Mouse (Mus musculus): ENCODE results near the gene Homer2. TPM values are rescaled to one million over a fixed set of nuclear protein-coding genes. Genes with fewer than 3 reads are reported as not detected.
A peak's percentile ranks its signal among the peaks of the same experiment; 100 is the strongest.

Gene Homer2
- polyA plus RNA-seq, 1 experiment from 2014 or later = 43.6 TPM

- no peaks in the 10 kb centered on the region for H3K9me3 ChIP-seq (ENCODE audit: control insufficient read depth, low read length)
- no peak overlapping the region for H3K4me3 ChIP-seq (ENCODE audit: low read length)
- H3K36me3 ChIP-seq (ENCODE audit: control insufficient read depth, insufficient read depth, low read length) = no peaks in the 10 kb centered on the region
- no peak overlapping the region for H3K27ac ChIP-seq (ENCODE audit: low read length)
- H3K4me1 ChIP-seq (ENCODE audit: control insufficient read depth, insufficient read depth, low read length) = no peaks in the 10 kb centered on the region
- 68% methylated on average over 7 of the region's 7 CpGs for WGBS
- H3K4me2 ChIP-seq (ENCODE audit: low read depth, low read length) = no peak overlapping the region
- H3K27me3 ChIP-seq (replicated peaks; ENCODE audit: control insufficient read depth, insufficient read depth, low read length) = no peaks in the 10 kb centered on the region
- ATAC-seq = no peak
- no peak overlapping the region for H3K9ac ChIP-seq (ENCODE audit: low read depth, low read length)
Observed at GRCm38 (mm10) chr7:81644551-81645235, 62.6 kb downstream of the Homer2 start.

DNA sequence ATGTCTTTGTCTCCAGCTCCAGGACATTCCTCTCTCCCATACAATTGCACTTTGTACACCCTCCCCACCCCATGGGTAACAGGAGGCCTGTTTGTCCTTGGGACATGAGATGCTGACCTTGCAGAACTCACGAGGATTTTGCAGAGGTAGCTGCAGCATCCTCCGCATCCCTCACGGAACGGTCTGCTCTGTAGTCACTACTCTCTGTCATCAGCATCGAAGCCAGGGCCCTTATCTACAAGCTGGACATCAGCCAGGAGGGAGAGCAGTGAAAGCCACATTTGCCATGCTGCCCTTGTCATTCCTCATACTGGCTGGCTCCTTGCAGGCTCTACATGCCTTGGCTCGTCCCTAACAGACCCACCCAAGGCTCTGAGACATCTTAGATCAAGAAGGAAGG is 66.2 kb downstream of the Homer2 start:
- ATAC-seq = no peak
- H3K4me3 ChIP-seq (ENCODE audit: low read length) = no peak overlapping the region

DNA sequence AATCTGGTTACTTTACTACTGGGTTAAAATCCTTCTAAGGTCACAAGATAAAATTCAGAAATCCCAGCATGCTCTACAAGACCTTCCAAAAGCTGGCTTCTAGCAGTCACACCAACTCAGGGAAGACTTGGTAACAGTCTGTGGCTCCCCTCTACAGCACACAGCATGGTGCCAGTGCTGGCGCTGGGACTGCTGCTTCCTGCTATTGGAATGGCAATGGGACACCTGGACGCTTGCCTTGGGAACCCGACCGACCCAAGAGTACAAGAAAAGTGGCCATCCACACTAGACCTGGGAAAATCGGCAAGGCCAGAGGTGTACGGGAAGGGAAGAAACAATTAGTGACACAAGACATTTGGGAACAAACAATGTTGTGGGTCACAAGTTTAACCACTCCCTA is 74.7 kb downstream of the Homer2 start:
- Histone ChIP-seq H3K9me3 (ENCODE audit: control insufficient read depth, low read length) (no peaks in the 10 kb centered on the region), H3K36me3 (ENCODE audit: control insufficient read depth, insufficient read depth, low read length) (no peaks in the 10 kb centered on the region), H3K4me3 (ENCODE audit: low read length) (no peak overlapping the region), H3K4me2 (ENCODE audit: low read depth, low read length) (no peak overlapping the region), H3K27ac (ENCODE audit: low read length) (no peak overlapping the region), H3K9ac (ENCODE audit: low read depth, low read length) (no peak overlapping the region), H3K4me1 (ENCODE audit: control insufficient read depth, insufficient read depth, low read length) (no peaks in the 10 kb centered on the region), H3K27me3 (replicated peaks; ENCODE audit: control insufficient read depth, insufficient read depth, low read length) (no peaks in the 10 kb centered on the region)
- ATAC-seq = no peak
- WGBS = 85% methylated on average over 6 of the region's 6 CpGs

More for the DNA sequence above, 66.2 kb downstream of the Homer2 start:
- Histone ChIP-seq H3K27ac (ENCODE audit: low read length) (no peak overlapping the region), H3K27me3 (replicated peaks; ENCODE audit: control insufficient read depth, insufficient read depth, low read length) (no peaks in the 10 kb centered on the region), H3K4me2 (ENCODE audit: low read depth, low read length) (no peak overlapping the region), H3K4me1 (ENCODE audit: control insufficient read depth, insufficient read depth, low read length) (no peaks in the 10 kb centered on the region), H3K9me3 (ENCODE audit: control insufficient read depth, low read length) (no peaks in the 10 kb centered on the region), H3K9ac (ENCODE audit: low read depth, low read length) (no peak overlapping the region), H3K36me3 (ENCODE audit: control insufficient read depth, insufficient read depth, low read length) (no peaks in the 10 kb centered on the region)
- WGBS = 75% methylated on average over 6 of the region's 6 CpGs

GRCm38 (mm10) chr7:81631261-81631660 is 76.1 kb downstream of the Homer2 start:
- ATAC-seq = no peak
- H3K4me3 ChIP-seq (ENCODE audit: low read length) = no peak overlapping the region
- no peak overlapping the region for H3K4me2 ChIP-seq (ENCODE audit: low read depth, low read length)
- no peaks in the 10 kb centered on the region for H3K27me3 ChIP-seq (replicated peaks; ENCODE audit: control insufficient read depth, insufficient read depth, low read length)
- H3K9me3 ChIP-seq (ENCODE audit: control insufficient read depth, low read length) = no peaks in the 10 kb centered on the region
- no peak overlapping the region for H3K27ac ChIP-seq (ENCODE audit: low read length)
- H3K4me1 ChIP-seq (ENCODE audit: control insufficient read depth, insufficient read depth, low read length) = no peaks in the 10 kb centered on the region
- WGBS = 90% methylated on average over 8 of the region's 8 CpGs
- H3K36me3 ChIP-seq (ENCODE audit: control insufficient read depth, insufficient read depth, low read length) = no peaks in the 10 kb centered on the region
- no peak overlapping the region for H3K9ac ChIP-seq (ENCODE audit: low read depth, low read length)

GRCm38 (mm10) chr7:81626460-81626859 is 80.9 kb downstream of the Homer2 start:
- 88% methylated on average over 2 of the region's 2 CpGs for WGBS
- H3K27me3 ChIP-seq (replicated peaks; ENCODE audit: control insufficient read depth, insufficient read depth, low read length) = no peaks in the 10 kb centered on the region
- H3K4me3 ChIP-seq (ENCODE audit: low read length) = no peak overlapping the region
- no peak overlapping the region for H3K9ac ChIP-seq (ENCODE audit: low read depth, low read length)
- H3K27ac ChIP-seq (ENCODE audit: low read length) = no peak overlapping the region
- ATAC-seq = no peak
- no peaks in the 10 kb centered on the region for H3K9me3 ChIP-seq (ENCODE audit: control insufficient read depth, low read length)
- H3K36me3 ChIP-seq (ENCODE audit: control insufficient read depth, insufficient read depth, low read length) = no peaks in the 10 kb centered on the region
- H3K4me1 ChIP-seq (ENCODE audit: control insufficient read depth, insufficient read depth, low read length) = no peaks in the 10 kb centered on the region
- H3K4me2 ChIP-seq (ENCODE audit: low read depth, low read length) = no peak overlapping the region

GRCm38 (mm10) chr7:81623767-81624166 is 83.6 kb downstream of the Homer2 start:
- ATAC-seq = peak; percentile 74
- no peak overlapping the region for H3K27ac ChIP-seq (ENCODE audit: low read length)
- H3K4me2 ChIP-seq (ENCODE audit: low read depth, low read length) = no peak overlapping the region
- H3K4me3 ChIP-seq (ENCODE audit: low read length) = no peak overlapping the region
- WGBS = 73% methylated on average over 6 of the region's 6 CpGs
- no peaks in the 10 kb centered on the region for H3K4me1 ChIP-seq (ENCODE audit: control insufficient read depth, insufficient read depth, low read length)
- H3K27me3 ChIP-seq (replicated peaks; ENCODE audit: control insufficient read depth, insufficient read depth, low read length) = no peaks in the 10 kb centered on the region
- H3K9ac ChIP-seq (ENCODE audit: low read depth, low read length) = no peak overlapping the region
- H3K36me3 ChIP-seq (ENCODE audit: control insufficient read depth, insufficient read depth, low read length) = no peaks in the 10 kb centered on the region
- no peaks in the 10 kb centered on the region for H3K9me3 ChIP-seq (ENCODE audit: control insufficient read depth, low read length)

DNA sequence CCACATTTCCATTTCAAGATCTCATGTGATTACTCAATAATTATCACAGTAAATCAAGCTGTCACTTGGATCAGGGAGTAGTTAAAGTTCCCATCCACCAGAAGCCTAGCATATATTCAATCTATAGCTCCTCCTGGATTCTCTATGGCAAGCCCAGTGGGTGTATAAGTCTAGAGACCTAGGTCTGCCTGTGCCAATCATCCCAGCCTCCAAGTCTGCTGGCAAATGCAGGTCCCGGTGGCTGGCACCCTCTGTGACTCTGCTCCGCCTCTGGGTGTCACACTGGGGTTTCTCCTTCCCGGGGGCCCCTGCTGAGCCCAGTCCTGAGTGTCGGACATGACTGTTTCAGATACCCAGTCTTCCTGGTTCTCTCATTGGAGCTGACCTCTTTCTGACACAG is 84.5 kb downstream of the Homer2 start:
- Histone ChIP-seq H3K4me3 (ENCODE audit: low read length) (no peak overlapping the region), H3K4me1 (ENCODE audit: control insufficient read depth, insufficient read depth, low read length) (no peaks in the 10 kb centered on the region), H3K27ac (ENCODE audit: low read length) (no peak overlapping the region), H3K4me2 (ENCODE audit: low read depth, low read length) (no peak overlapping the region), H3K27me3 (replicated peaks; ENCODE audit: control insufficient read depth, insufficient read depth, low read length) (no peaks in the 10 kb centered on the region), H3K36me3 (ENCODE audit: control insufficient read depth, insufficient read depth, low read length) (no peaks in the 10 kb centered on the region), H3K9ac (ENCODE audit: low read depth, low read length) (no peak overlapping the region), H3K9me3 (ENCODE audit: control insufficient read depth, low read length) (no peaks in the 10 kb centered on the region)
- WGBS = 77% methylated on average over 4 of the region's 4 CpGs
- ATAC-seq = no peak

GRCm38 (mm10) chr7:81615031-81615430 is 92.3 kb downstream of the Homer2 start:
- no peak overlapping the region for H3K9ac ChIP-seq (ENCODE audit: low read depth, low read length)
- WGBS = 75% methylated on average over 8 of the region's 9 CpGs
- H3K4me2 ChIP-seq (ENCODE audit: low read depth, low read length) = no peak overlapping the region
- no peaks in the 10 kb centered on the region for H3K4me1 ChIP-seq (ENCODE audit: control insufficient read depth, insufficient read depth, low read length)
- H3K4me3 ChIP-seq (ENCODE audit: low read length) = no peak overlapping the region
- H3K36me3 ChIP-seq (ENCODE audit: control insufficient read depth, insufficient read depth, low read length) = no peaks in the 10 kb centered on the region
- H3K27ac ChIP-seq (ENCODE audit: low read length) = no peak overlapping the region
- no peak for ATAC-seq
- no peaks in the 10 kb centered on the region for H3K27me3 ChIP-seq (replicated peaks; ENCODE audit: control insufficient read depth, insufficient read depth, low read length)
- H3K9me3 ChIP-seq (ENCODE audit: control insufficient read depth, low read length) = no peaks in the 10 kb centered on the region

- H3K4me1 ChIP-seq (ENCODE audit: control insufficient read depth, insufficient read depth, low read length) = no peaks in the 10 kb centered on the region
- H3K27me3 ChIP-seq (replicated peaks; ENCODE audit: control insufficient read depth, insufficient read depth, low read length) = no peaks in the 10 kb centered on the region
- H3K9ac ChIP-seq (ENCODE audit: low read depth, low read length) = no peak overlapping the region
- H3K4me3 ChIP-seq (ENCODE audit: low read length) = no peak overlapping the region
- no peaks in the 10 kb centered on the region for H3K9me3 ChIP-seq (ENCODE audit: control insufficient read depth, low read length)
- ATAC-seq = no peak
- H3K4me2 ChIP-seq (ENCODE audit: low read depth, low read length) = no peak overlapping the region
- no peak overlapping the region for H3K27ac ChIP-seq (ENCODE audit: low read length)
- no peaks in the 10 kb centered on the region for H3K36me3 ChIP-seq (ENCODE audit: control insufficient read depth, insufficient read depth, low read length)
- WGBS = 85% methylated on average over 13 of the region's 13 CpGs
Observed at GRCm38 (mm10) chr7:81612856-81613635, 94.3 kb downstream of the Homer2 start.
